Comparison of ENCODE assay signal across 10 mouse cellular contexts in the genomic region with DNA sequence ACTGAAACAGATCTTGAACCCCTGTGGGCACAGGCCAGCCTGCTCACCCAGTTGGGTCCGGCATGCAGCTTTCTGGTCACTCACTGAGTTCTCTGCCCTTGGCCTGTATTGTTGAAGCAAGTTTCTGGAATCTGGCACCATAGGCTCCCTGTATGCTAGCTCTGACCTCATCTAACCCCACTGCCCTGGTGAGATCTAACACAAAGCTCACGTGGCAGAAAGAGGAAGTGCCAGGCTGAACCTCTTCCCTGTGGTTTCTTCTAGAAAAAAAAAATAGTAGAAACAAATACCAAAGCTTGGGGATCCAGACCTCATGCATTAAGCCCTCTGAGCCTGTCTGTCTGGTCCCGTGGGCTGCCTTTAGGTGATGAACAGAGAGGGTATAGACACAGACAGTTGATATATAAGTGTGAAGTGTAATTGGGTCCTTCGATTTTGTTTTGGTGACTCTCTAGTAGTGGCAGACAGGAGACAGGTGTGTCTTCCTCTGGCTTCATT. TPM values are rescaled to one million over a fixed set of nuclear protein-coding genes. Genes with fewer than 3 reads are reported as not detected.
DNase-seq lines count a peak whose midpoint lies in the region; TF ChIP-seq lines count a peak whose summit lies in the region.
"Had no signal": no experiment of that assay in that cellular context is flagged by ENCODE, and none has a peak within 500 bp of the region (broad histone marks: within the 10 kb centered on the region; RNA-seq: fewer than 3 reads in every experiment).

No protein-coding gene starts in this region.

- H3K27ac ChIP-seq in gastrocnemius, adult 2 months = 0 out of 2 replicates have a peak overlapping the region, but pooled peaks have one; percentile 2
- H3K27ac ChIP-seq: embryonic facial prominence, embryonic 15.5 days had no signal

- intact Hi-C loops in gastrocnemius, adult 2 months (cut with DNase I) = no loop called here

- no peak for DNase-seq in gastrocnemius, adult 2 months
- DNase-seq in gastrocnemius, adult 18-20 months (ENCODE audit: low spot score) = no peak
- peak; percentile 21 for DNase-seq in thymus, postnatal 14 days
- DNase-seq in thymus, postnatal 4 days = no peak
- peak; percentile 46 to 65 for DNase-seq in kidney, postnatal 36 days
- no peak for DNase-seq in urinary bladder, postnatal 10 days (ENCODE audit: low spot score)
- no peak for DNase-seq in frontal cortex, postnatal 10 days (ENCODE audit: low spot score in 2 of 2)
- DNase-seq in right cerebral cortex, postnatal 36 days (ENCODE audit: low spot score in 2 of 2) = no peak
- DNase-seq: liver had no signal

- no peak for TF ChIP-seq CTCF in gastrocnemius, adult 2 months (IDR thresholded peaks at IDR 0.05)

- no peak overlapping the region for H3K4me3 ChIP-seq in gastrocnemius, adult 2 months
- H3K4me3 ChIP-seq: embryonic facial prominence, embryonic 15.5 days had no signal

RNA-seq across cellular contexts. Expression of a gene that starts 57.9 kb away (rescaled TPM):
- under 1 TPM; 0.13 to 0.22 TPM for total RNA-seq in gastrocnemius, adult 2 months (2021)
- total RNA-seq in gastrocnemius, adult 18-20 months (2021) = under 1 TPM in 1 of 2 experiments, not detected in 1; 0.11 TPM

Comparison
In these comparisons a context has a peak if more than half of its experiments do, and no peak if none do; other contexts are left out.
1. DNase-seq: peak in thymus, postnatal 14 days (single experiment) and kidney, postnatal 36 days (2 of 2); none in gastrocnemius, adult 2 months (single experiment), gastrocnemius, adult 18-20 months (single experiment), thymus, postnatal 4 days (single experiment), urinary bladder, postnatal 10 days (single experiment), frontal cortex, postnatal 10 days (0 of 2) and right cerebral cortex, postnatal 36 days (0 of 2).